Mouse (Mus musculus) stomach, embryonic 16.5 days (tissue): ENCODE results near the gene Ftsj3. TPM values are rescaled to one million over a fixed set of nuclear protein-coding genes. Genes with fewer than 3 reads are reported as not detected.
"Not testable (repeated sequence)": the region's sequence is repeated elsewhere in the genome, so short reads cannot be mapped to it uniquely, and the experiment has no call there.

Experiments
- ATAC-seq: fragments of 200-750 bp; cut with Nextera tagmentation; 2 replicates; pipeline ENCODE4 v1.8.0; 2017; ENCODE audit warnings: moderate number of reproducible peaks, moderate TSS enrichment; ENCODE audit not compliant: insufficient read depth, low FRiP score
- H3K27ac ChIP-seq: fragments of 300-500 bp; sonication (generic); 2 replicates; pipeline ENCODE4 v1.5.1; 2014; ENCODE audit warnings: low read length
- H3K27me3 ChIP-seq: fragments of 300-500 bp; sonication (generic); 2 replicates; pipeline ENCODE4 v1.6.1; 2014; ENCODE audit warnings: low read length, control low read depth, mixed read lengths; ENCODE audit not compliant: control insufficient read depth, insufficient read depth
- H3K36me3 ChIP-seq: fragments of 300-500 bp; sonication (generic); 2 replicates; pipeline ENCODE4 v1.6.1; 2014; ENCODE audit warnings: low read length; ENCODE audit not compliant: control insufficient read depth, insufficient read depth
- H3K4me1 ChIP-seq: fragments of 300-500 bp; sonication (generic); 2 replicates; pipeline ENCODE4 v1.6.1; 2014; ENCODE audit warnings: low read length, control low read depth, mixed read lengths; ENCODE audit not compliant: control insufficient read depth, insufficient read depth
- H3K4me2 ChIP-seq: fragments of 300-500 bp; sonication (generic); 2 replicates; pipeline ENCODE4 v1.6.1; 2014; ENCODE audit warnings: low read depth, low read length, mixed read lengths
- H3K4me3 ChIP-seq: fragments of 300-500 bp; sonication (generic); replicated peaks from 2 replicates; pipeline ENCODE4 v1.5.1; 2014; ENCODE audit warnings: mild to moderate bottlenecking, low read length
- H3K9ac ChIP-seq: fragments of 300-500 bp; sonication (generic); 2 replicates; pipeline ENCODE4 v1.6.1; 2014; ENCODE audit warnings: low read length
- H3K9me3 ChIP-seq: fragments of 300-500 bp; sonication (generic); replicated peaks from 2 replicates; pipeline ENCODE4 v1.6.1; 2016; ENCODE audit warnings: low read length, control low read depth; ENCODE audit not compliant: control insufficient read depth
- WGBS: fragments of 180-500 bp; shearing (Covaris S2); extraction: QIAGEN DNeasy Blood & Tissue Kit; methylation state at CpG from one replicate; pipeline ENCODE4 v1.1.7; 2014; 5-methylcytosine and 5-hydroxymethylcytosine counted together
- polyA plus RNA-seq: library from polyadenylated mRNA; unstranded; fragments of >200 nt; fragmentation: Nextera tagmentation; extraction: Ambion mirVana; gene quantifications from 2 replicates; pipeline ENCODE4 v1.2.1, GENCODE M21; 2015

Ftsj3 gene
- polyA plus RNA-seq, 1 experiment from 2014 or later = 50.9 TPM

DNA sequence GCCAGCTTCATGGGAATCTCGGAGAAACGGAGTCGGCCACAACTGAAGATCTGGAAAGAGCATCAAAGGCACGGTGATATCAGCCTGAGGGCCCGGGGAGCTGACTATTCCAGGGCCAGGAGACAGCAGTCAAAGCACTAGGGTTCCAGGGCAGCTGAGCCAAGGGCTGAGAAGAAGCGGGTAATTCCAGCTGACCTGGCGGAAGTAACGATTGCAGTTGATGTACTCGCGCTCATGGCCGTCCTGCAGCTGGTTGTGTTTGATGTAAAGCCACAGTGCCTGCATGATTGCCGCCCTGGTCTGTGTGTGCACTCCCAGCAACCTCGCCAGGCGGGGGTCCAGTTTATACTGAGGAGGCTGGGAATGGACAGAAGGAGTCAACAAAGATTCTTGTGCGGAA, 9.1 kb upstream of the Ftsj3 start:
- no peak for ATAC-seq
- peaks cover 58% of the 10 kb centered on the region for H3K36me3 ChIP-seq
- H3K4me2 ChIP-seq = no peak overlapping the region
- H3K27ac ChIP-seq = no peak overlapping the region
- no peaks in the 10 kb centered on the region for H3K9me3 ChIP-seq
- no peaks in the 10 kb centered on the region for H3K27me3 ChIP-seq
- H3K4me1 ChIP-seq = peaks cover 33% of the 10 kb centered on the region
- no peak overlapping the region for H3K4me3 ChIP-seq
- whole genome bisulfite sequencing = 88% methylated on average over 15 of the region's 15 CpGs
- H3K9ac ChIP-seq = no peak overlapping the region

DNA sequence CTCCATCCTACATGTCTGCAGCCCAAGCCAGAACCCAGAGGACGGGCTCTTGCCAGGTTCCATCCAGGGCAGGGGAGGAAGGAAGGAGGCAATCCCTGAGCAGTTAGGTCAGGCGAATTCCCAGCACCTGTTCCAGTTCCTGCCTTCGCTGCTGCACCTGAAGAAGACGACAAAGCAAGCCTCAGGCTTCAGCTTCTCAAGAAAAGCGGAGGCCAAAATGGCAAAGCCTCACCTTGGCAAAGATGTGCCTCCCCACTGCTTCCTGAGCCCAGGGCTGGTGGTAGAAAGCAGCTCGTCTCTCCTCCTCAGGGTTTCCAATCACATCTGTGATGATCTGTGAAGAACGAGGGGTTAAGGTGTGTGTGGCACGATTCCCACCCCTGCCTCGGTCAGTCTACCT, 8.1 kb upstream of the Ftsj3 start:
- Histone ChIP-seq H3K36me3 (peaks cover 58% of the 10 kb centered on the region), H3K4me1 (peaks cover 25% of the 10 kb centered on the region), H3K9me3 (no peaks in the 10 kb centered on the region), H3K9ac (no peak overlapping the region), H3K27ac (no peak overlapping the region), H3K4me3 (no peak overlapping the region), H3K4me2 (no peak overlapping the region), H3K27me3 (no peaks in the 10 kb centered on the region)
- 86% methylated on average over 9 of the region's 9 CpGs for WGBS
- no peak for ATAC-seq

DNA sequence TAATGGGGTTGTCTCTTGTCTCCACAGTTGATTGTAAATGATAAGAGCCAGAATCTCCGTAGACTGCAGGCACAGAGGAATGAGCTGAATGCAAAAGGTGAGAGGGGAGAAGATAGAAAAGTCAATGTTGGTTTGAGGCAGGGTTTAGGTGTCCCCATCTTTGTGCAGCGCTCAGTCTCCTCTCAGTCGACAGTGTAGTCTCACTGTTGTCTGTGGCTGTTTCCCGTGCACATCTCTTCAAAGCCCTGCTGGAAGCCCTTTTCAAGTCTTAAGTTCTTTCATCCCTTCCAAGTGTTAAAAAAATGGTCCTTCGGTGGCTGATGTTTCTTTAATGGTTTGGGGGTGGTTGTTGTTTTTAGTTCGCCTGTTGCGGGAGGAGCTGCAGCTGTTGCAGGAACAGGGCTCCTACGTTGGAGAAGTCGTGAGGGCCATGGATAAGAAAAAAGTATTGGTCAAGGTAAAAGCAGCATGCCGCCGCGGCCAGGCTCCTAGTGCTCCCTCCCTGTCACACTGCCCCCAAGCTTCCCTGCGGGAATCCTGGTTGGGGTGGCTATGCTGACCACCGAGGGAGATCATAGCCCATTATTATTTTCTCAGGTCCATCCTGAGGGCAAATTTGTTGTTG, 5.1 kb upstream of the Ftsj3 start:
- no peaks in the 10 kb centered on the region for H3K27me3 ChIP-seq

DNA sequence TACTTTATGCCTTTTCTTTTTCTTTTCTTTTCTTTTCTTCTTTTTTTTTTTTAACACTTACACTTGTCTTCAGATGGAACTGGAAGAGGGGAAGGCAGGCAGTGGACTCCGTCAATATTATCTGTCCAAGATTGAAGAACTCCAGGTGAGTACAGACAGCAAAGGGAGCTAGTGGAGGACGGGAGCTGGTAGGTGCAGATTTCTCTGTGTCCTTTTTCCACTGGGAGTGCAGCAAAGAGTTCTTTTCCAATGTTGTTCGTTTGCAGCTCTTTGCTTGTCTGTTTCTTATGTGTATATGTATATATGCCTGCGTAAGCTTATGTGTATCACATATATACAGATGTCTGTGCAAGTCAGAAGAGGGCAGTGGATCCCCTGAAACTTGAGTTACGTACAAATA, 896 bp upstream of the Ftsj3 start:
- Histone ChIP-seq H3K36me3 (peaks cover 20% of the 10 kb centered on the region; the same call in 1 of the 2 replicates), H3K27ac (no peak overlapping the region)
- no peak for ATAC-seq

More for the DNA sequence above, 5.1 kb upstream of the Ftsj3 start:
- H3K4me2 ChIP-seq = no peak overlapping the region
- H3K4me3 ChIP-seq = no peak overlapping the region
- no peak overlapping the region for H3K27ac ChIP-seq
- peaks cover 53% of the 10 kb centered on the region for H3K36me3 ChIP-seq
- ATAC-seq = no peak
- H3K4me1 ChIP-seq = peaks cover 18% of the 10 kb centered on the region
- WGBS = 72% methylated on average over 14 of the region's 14 CpGs
- no peaks in the 10 kb centered on the region for H3K9me3 ChIP-seq
- H3K9ac ChIP-seq = no peak overlapping the region

DNA sequence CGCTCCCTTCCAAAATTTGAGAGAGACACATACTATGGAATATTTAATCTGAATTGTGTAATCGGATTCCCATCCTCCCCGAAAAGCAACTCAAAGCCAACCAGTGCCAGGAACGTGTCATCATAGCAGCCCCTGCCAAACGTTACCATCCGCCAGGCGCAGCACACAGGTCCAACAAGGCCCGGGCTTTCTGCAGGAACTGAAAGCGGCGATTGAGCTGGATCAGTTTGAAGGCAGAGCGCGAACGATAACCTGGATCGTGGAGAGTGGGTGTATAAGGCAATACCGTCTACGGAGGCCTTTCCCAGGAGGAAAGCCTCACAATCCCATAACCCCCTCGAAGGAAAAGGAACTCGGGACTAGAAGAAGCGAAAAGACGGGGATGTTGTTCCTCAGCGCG, 705 bp downstream of the Ftsj3 start:
- 2% methylated on average over 22 of the region's 22 CpGs for WGBS

More for the DNA sequence above, 896 bp upstream of the Ftsj3 start:
- peaks cover 21% of the 10 kb centered on the region for H3K4me1 ChIP-seq
- H3K9me3 ChIP-seq = no peaks in the 10 kb centered on the region
- peak overlapping the region; percentile 88 for H3K9ac ChIP-seq
- peak overlapping the region; percentile 73 for H3K4me3 ChIP-seq
- 55% methylated on average over 5 of the region's 5 CpGs for WGBS
- H3K27me3 ChIP-seq = no peaks in the 10 kb centered on the region
- peak overlapping the region; percentile 90 for H3K4me2 ChIP-seq

DNA sequence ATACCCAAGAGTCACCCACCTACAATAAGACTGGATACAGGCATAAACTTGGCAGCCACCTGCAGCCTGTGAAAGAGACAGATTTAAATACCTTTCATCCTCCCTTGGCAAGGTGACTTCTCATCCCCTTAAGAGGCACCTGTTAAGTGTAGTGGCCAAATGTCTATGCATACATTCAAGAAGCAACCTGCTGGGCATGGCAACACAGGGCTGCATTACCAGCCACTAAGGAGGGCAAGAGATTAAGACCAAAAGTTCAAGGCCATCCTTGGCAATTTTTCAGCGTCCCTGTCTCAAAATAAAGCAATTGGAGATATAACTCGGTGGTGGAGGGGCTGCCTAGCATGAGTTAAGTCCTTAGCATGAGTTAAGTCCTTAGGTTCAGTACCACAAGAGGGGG, 1.1 kb downstream of the Ftsj3 start:
- H3K36me3 ChIP-seq = peaks cover 19% of the 10 kb centered on the region; the same call in 1 of the 2 replicates
- H3K9ac ChIP-seq = peak overlapping the region; percentile 88
- peaks cover 21% of the 10 kb centered on the region for H3K4me1 ChIP-seq
- 16% methylated on average over 2 of the region's 2 CpGs for WGBS
- peak overlapping the region; percentile 55 for H3K27ac ChIP-seq
- H3K27me3 ChIP-seq = no peaks in the 10 kb centered on the region
- no peak for ATAC-seq
- no peaks in the 10 kb centered on the region for H3K9me3 ChIP-seq
- peak overlapping the region; percentile 90 for H3K4me2 ChIP-seq
- H3K4me3 ChIP-seq = peak overlapping the region; percentile 73

More for the DNA sequence above, 705 bp downstream of the Ftsj3 start:
- Histone ChIP-seq H3K27ac (peak overlapping the region; percentile 55), H3K9ac (peak overlapping the region; percentile 88), H3K9me3 (no peaks in the 10 kb centered on the region), H3K27me3 (no peaks in the 10 kb centered on the region), H3K4me3 (peak overlapping the region; percentile 73), H3K4me1 (peaks cover 21% of the 10 kb centered on the region), H3K4me2 (peak overlapping the region; percentile 90), H3K36me3 (peaks cover 16% of the 10 kb centered on the region; the same call in 1 of the 2 replicates)
- ATAC-seq = no peak

DNA sequence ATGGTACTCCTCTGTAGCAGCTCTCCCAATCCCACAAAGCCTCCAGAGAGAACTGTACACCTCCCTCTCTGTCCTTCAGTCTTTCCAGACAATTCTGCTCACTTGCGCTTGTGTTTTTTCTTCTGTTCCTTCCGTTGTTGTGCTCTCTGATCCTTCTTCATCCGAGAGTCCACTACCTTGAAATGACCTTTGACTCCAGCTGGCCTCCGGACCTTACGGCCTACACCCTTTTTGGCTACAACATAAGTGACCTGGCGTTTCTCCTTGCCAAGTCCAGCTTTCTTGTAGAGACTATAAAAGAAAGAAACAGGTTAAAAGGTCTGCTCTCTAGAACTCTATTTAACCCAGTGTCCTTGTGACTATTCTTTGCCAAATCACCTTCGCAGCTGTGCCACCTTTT, 6.6 kb downstream of the Ftsj3 start:
- no peaks in the 10 kb centered on the region for H3K27me3 ChIP-seq
- no peaks in the 10 kb centered on the region for H3K4me1 ChIP-seq
- no peak overlapping the region for H3K27ac ChIP-seq
- no peak for ATAC-seq
- 84% methylated on average over 7 of the region's 7 CpGs for WGBS
- peaks cover 58% of the 10 kb centered on the region for H3K36me3 ChIP-seq
- no peak overlapping the region for H3K4me2 ChIP-seq
- no peaks in the 10 kb centered on the region for H3K9me3 ChIP-seq
- H3K9ac ChIP-seq = no peak overlapping the region
- H3K4me3 ChIP-seq = no peak overlapping the region

DNA sequence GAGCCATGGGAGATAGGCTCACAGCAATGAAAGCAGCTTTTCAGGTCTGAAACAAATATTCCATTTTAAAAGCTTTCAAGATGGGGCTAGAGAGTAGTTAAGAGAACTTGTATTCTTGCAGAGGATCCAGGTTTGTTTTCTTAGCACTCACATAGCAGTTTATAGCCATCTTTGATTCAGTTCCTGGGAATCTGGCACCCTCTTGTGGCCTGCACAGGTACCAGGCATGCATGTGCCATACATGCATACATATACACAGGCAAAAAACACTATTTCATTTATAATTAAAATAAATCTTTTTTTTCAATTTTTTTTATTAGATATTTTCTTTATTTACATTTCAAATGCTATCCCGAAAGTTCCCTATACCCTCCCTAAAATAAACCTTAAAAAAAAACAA, 9.0 kb downstream of the Ftsj3 start:
- Histone ChIP-seq H3K4me1 (no peaks in the 10 kb centered on the region), H3K9me3 (no peaks in the 10 kb centered on the region), H3K4me2 (no peak overlapping the region), H3K9ac (no peak overlapping the region), H3K4me3 (no peak overlapping the region), H3K27me3 (no peaks in the 10 kb centered on the region), H3K27ac (no peak overlapping the region), H3K36me3 (peaks cover 67% of the 10 kb centered on the region)
- WGBS = 92% methylated on average over 1 of the region's 1 CpGs
- ATAC-seq = no peak

DNA sequence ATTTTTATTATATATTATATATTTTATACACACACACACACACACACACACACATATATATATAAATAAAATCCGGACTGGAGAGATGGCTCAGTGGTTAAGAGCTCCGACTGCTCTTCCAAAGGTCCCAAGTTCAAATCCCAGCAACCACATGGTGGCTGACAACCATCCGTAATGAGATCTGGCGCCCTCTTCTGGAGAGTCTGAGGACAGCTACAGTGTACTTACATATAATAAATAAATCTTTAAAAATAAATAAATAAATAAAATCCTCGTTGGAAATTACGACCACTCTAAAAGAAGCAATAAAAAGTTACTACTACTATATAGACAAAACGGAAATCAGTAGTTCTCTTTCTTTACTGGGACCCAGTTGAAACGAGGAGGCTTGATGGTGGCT, 21.9 kb downstream of the Ftsj3 start:
- H3K4me1 ChIP-seq, H3K4me2 ChIP-seq, H3K27ac ChIP-seq, H3K4me3 ChIP-seq, H3K9ac ChIP-seq, ATAC-seq, H3K9me3 ChIP-seq, H3K27me3 ChIP-seq: not testable (repeated sequence)
- H3K36me3 ChIP-seq = peaks cover 24% of the 10 kb centered on the region; the same call in 1 of the 2 replicates
- 77% methylated on average over 8 of the region's 8 CpGs for WGBS
